Mouse (Mus musculus) liver, adult 2 months (tissue): ENCODE measurements around the gene Musk.

Source experiments
- CTCF ChIP-seq: fragments of 200-500 bp; IDR thresholded peaks from 2 replicates; pipeline ENCODE4 v1.5.1; 2011; ENCODE audit warnings: low read depth, low read length, control low read depth
- POLR2A ChIP-seq: fragments of 200-500 bp; IDR thresholded peaks from 2 replicates; pipeline ENCODE4 v1.6.1; 2011; ENCODE audit warnings: low read length, control low read depth; ENCODE audit not compliant: insufficient read depth; ENCODE audit errors: extremely low read depth

DNA sequence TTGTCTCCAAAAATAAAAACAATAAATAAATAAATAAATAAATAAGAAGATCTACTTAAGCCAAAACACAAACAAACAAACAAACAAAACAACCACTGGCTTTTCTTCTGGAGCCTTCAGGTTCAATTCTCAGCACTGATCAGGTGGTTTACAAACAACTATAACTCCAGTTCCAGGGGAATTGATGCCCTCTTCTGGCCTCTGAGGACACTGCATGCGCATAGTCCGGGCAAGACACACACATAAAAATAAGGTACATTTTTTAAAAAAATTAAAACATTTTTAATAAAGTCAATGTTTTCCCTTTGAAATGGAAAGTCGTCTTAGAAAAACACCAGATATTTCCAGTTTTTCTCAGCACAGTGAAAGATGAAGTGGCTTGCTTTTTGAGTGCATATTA is 33.4 kb upstream of the Musk start:
- no peak for TF ChIP-seq CTCF
- TF ChIP-seq POLR2A, result no peak
